Mouse (Mus musculus) hindbrain, embryonic 10.5 days (tissue): ENCODE results near the gene Olfr1033. TPM values are rescaled to one million over a fixed set of nuclear protein-coding genes. Genes with fewer than 3 reads are reported as not detected.

Experiments used
- polyA plus RNA-seq: library from polyadenylated mRNA; unstranded; fragments of >200 nt; fragmentation: Nextera tagmentation; extraction: Ambion mirVana; gene quantifications from 2 replicates; pipeline ENCODE4 v1.2.1, GENCODE M21; 2016

Olfr1033 gene
- polyA plus RNA-seq, 1 experiment from 2014 or later, result not detected

Other genes starting within 250 kb of the Olfr1033 start
- gene Olfr1014, start 247.9 kb upstream of the Olfr1033 start, polyA plus RNA-seq, result not detected in 2 replicates
- gene Olfr1015, start 238.6 kb upstream of the Olfr1033 start, polyA plus RNA-seq, result not detected in 2 replicates
- gene Olfr1016, start 218.1 kb upstream of the Olfr1033 start, polyA plus RNA-seq, result not detected in 2 replicates
- gene Olfr1018, start 202.2 kb upstream of the Olfr1033 start, polyA plus RNA-seq, result not detected in 2 replicates
- not detected in 2 replicates for gene Olfr1019, start 175.2 kb upstream of the Olfr1033 start, polyA plus RNA-seq
- not detected in 2 replicates for gene Olfr1020, start 173.6 kb upstream of the Olfr1033 start, polyA plus RNA-seq
- not detected in 2 replicates for gene Olfr1022, start 152.0 kb upstream of the Olfr1033 start, polyA plus RNA-seq
- gene Olfr1023, start 135.0 kb upstream of the Olfr1033 start, polyA plus RNA-seq, result not detected in 2 replicates
- not detected in 2 replicates for gene Olfr1024, start 115.6 kb upstream of the Olfr1033 start, polyA plus RNA-seq
- gene Olfr1025-ps1, start 105.4 kb upstream of the Olfr1033 start, polyA plus RNA-seq, result not detected in 2 replicates
- not detected in 2 replicates for gene Olfr1026, start 99.1 kb upstream of the Olfr1033 start, polyA plus RNA-seq
- not detected in 2 replicates for gene Olfr1028, start 70.2 kb upstream of the Olfr1033 start, polyA plus RNA-seq
- gene Olfr1029, start 46.7 kb upstream of the Olfr1033 start, polyA plus RNA-seq, result not detected in 2 replicates
- gene Olfr1030, start 41.4 kb upstream of the Olfr1033 start, polyA plus RNA-seq, result not detected in 2 replicates
- gene Olfr1031, start 30.3 kb upstream of the Olfr1033 start, polyA plus RNA-seq, result not detected in 2 replicates
- gene Olfr1032, start 15.1 kb upstream of the Olfr1033 start, polyA plus RNA-seq, result not detected in 2 replicates
- not detected in 2 replicates for gene Olfr1034, start 25.2 kb downstream of the Olfr1033 start, polyA plus RNA-seq
- gene Olfr1036, start 53.4 kb downstream of the Olfr1033 start, polyA plus RNA-seq, result not detected in 2 replicates
- gene Olfr1037, start 66.8 kb downstream of the Olfr1033 start, polyA plus RNA-seq, result not detected in 2 replicates
- not detected in 2 replicates for gene Olfr1039, start 115.3 kb downstream of the Olfr1033 start, polyA plus RNA-seq
- gene Olfr1040, start 126.1 kb downstream of the Olfr1033 start, polyA plus RNA-seq, result not detected in 2 replicates
- gene Olfr1042, start 141.2 kb downstream of the Olfr1033 start, polyA plus RNA-seq, result not detected in 2 replicates
- gene Olfr1043, start 146.9 kb downstream of the Olfr1033 start, polyA plus RNA-seq, result not detected in 2 replicates
- not detected in 2 replicates for gene Olfr1044, start 157.2 kb downstream of the Olfr1033 start, polyA plus RNA-seq
- gene Olfr52, start 165.1 kb downstream of the Olfr1033 start, polyA plus RNA-seq, result not detected in 2 replicates
- not detected in 2 replicates for gene Olfr1045, start 182.4 kb downstream of the Olfr1033 start, polyA plus RNA-seq
- gene Olfr1046, start 198.7 kb downstream of the Olfr1033 start, polyA plus RNA-seq, result not detected in 2 replicates
- not detected in 2 replicates for gene Olfr1047, start 210.8 kb downstream of the Olfr1033 start, polyA plus RNA-seq
- gene Olfr1048, start 219.7 kb downstream of the Olfr1033 start, polyA plus RNA-seq, result not detected in 2 replicates
- not detected in 2 replicates for gene Olfr1049, start 237.7 kb downstream of the Olfr1033 start, polyA plus RNA-seq